Mouse (Mus musculus) midbrain, embryonic 13.5 days (tissue): ENCODE measurements around the gene Mnd1. TPM values are rescaled to one million over a fixed set of nuclear protein-coding genes. Genes with fewer than 3 reads are reported as not detected.

Source experiments
- ATAC-seq: fragments of 200-750 bp; cut with Nextera tagmentation; 2 replicates; pipeline ENCODE4 v1.8.0; 2017; ENCODE audit warnings: mild to moderate bottlenecking, moderate TSS enrichment, moderate library complexity
- H3K27ac ChIP-seq: fragments of 300-500 bp; sonication (generic); 2 replicates; pipeline ENCODE4 v1.5.1; 2015; ENCODE audit warnings: inconsistent platforms, mild to moderate bottlenecking, moderate library complexity
- H3K27me3 ChIP-seq: fragments of 300-500 bp; sonication (generic); 2 replicates; pipeline ENCODE4 v1.6.1; 2015; ENCODE audit warnings: mild to moderate bottlenecking, inconsistent platforms
- H3K36me3 ChIP-seq: fragments of 300-500 bp; sonication (generic); 2 replicates; pipeline ENCODE4 v1.6.1; 2015; ENCODE audit warnings: mild to moderate bottlenecking, inconsistent platforms
- H3K4me1 ChIP-seq: fragments of 300-500 bp; sonication (generic); replicated peaks from 2 replicates; pipeline ENCODE4 v1.6.1; 2015; ENCODE audit warnings: inconsistent platforms
- H3K4me2 ChIP-seq: fragments of 300-500 bp; sonication (generic); replicated peaks from 2 replicates; pipeline ENCODE4 v1.6.1; 2015; ENCODE audit warnings: moderate library complexity, mild to moderate bottlenecking, inconsistent platforms
- H3K4me3 ChIP-seq: fragments of 300-500 bp; sonication (generic); replicated peaks from 2 replicates; pipeline ENCODE4 v1.5.1; 2015; ENCODE audit warnings: mild to moderate bottlenecking, inconsistent platforms
- H3K9ac ChIP-seq: fragments of 300-500 bp; sonication (generic); replicated peaks from 2 replicates; pipeline ENCODE4 v1.6.1; 2015; ENCODE audit warnings: mild to moderate bottlenecking, inconsistent platforms
- H3K9me3 ChIP-seq: fragments of 300-500 bp; sonication (generic); 2 replicates; pipeline ENCODE4 v1.6.1; 2016; ENCODE audit warnings: mild to moderate bottlenecking, inconsistent platforms
- WGBS: fragments of 180-500 bp; shearing (Covaris S2); methylation state at CpG from one replicate; pipeline ENCODE4 v1.1.7; 2015; 5-methylcytosine and 5-hydroxymethylcytosine counted together
- polyA plus RNA-seq: library from polyadenylated mRNA; unstranded; fragments of >200 nt; fragmentation: Nextera tagmentation; extraction: Ambion mirVana; gene quantifications from 2 replicates; pipeline ENCODE4 v1.2.1, GENCODE M21; 2015

The Mnd1 gene
- polyA plus RNA-seq, 1 experiment from 2014 or later: 2.7 TPM

DNA sequence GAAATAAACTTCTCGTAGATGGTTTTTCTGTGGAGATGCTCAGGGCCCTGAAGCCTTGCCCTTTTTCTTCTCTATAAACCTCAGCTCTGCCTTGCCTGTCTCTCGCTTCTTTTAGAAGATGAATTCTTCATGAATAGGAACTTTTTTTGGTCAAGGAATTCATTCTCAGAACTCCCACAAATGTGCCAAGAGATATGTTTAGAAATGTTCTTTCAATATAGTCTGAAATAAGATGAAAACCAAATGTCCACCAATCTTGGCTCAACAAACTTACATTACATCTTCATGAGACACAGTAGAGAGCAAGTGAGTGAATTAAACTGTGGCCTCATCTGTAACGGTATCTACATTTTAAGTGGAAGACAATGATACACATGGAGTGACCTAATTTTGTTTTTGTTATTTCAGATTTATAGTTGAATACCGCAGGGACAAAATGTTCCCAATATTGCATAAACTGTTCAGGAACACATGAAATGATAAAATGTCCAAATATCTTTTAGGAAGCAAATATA lies 74.3 kb downstream of the Mnd1 start:
- no peak overlapping the region for H3K9ac ChIP-seq
- no peaks in the 10 kb centered on the region for H3K36me3 ChIP-seq
- peaks cover 10% of the 10 kb centered on the region; the same call in 1 of the 2 replicates for H3K27me3 ChIP-seq
- H3K4me1 ChIP-seq: peaks cover 7% of the 10 kb centered on the region
- H3K27ac ChIP-seq: no peak overlapping the region
- 94% methylated on average over 4 of the region's 4 CpGs for WGBS
- no peak for ATAC-seq
- H3K4me3 ChIP-seq: no peak overlapping the region
- H3K9me3 ChIP-seq: no peaks in the 10 kb centered on the region
- no peak overlapping the region for H3K4me2 ChIP-seq

DNA sequence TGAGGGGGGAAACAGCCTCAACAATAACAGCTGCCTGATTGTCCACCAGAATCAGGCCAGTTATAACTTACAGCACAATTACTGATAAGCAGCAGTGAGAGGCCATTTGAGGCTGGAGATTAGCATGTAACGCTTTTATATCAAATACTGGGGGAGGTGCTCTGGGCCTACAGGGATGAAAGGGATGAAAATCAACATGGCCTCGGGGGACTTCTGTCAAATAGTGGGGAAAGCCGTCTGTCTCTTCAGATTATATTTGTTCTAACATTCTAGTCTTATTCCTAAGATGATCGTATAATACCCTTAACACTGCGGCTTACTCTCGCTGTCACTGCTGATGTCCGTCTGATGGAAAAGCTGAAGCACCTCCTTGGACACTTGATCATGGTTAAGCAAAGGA lies 75.5 kb downstream of the Mnd1 start:
- no peaks in the 10 kb centered on the region for H3K36me3 ChIP-seq
- peaks cover 9% of the 10 kb centered on the region; the same call in 1 of the 2 replicates for H3K27me3 ChIP-seq
- 47% methylated on average over 7 of the region's 7 CpGs for WGBS
- H3K4me1 ChIP-seq: peaks cover 7% of the 10 kb centered on the region
- H3K4me2 ChIP-seq: no peak overlapping the region
- no peak overlapping the region for H3K9ac ChIP-seq
- no peak overlapping the region for H3K4me3 ChIP-seq
- H3K27ac ChIP-seq: no peak overlapping the region
- ATAC-seq: peak; percentile 73
- no peaks in the 10 kb centered on the region for H3K9me3 ChIP-seq

- no peak for ATAC-seq
Observed at GRCm38 (mm10) chr3:84077505-84077904, 78.1 kb downstream of the Mnd1 start.

DNA sequence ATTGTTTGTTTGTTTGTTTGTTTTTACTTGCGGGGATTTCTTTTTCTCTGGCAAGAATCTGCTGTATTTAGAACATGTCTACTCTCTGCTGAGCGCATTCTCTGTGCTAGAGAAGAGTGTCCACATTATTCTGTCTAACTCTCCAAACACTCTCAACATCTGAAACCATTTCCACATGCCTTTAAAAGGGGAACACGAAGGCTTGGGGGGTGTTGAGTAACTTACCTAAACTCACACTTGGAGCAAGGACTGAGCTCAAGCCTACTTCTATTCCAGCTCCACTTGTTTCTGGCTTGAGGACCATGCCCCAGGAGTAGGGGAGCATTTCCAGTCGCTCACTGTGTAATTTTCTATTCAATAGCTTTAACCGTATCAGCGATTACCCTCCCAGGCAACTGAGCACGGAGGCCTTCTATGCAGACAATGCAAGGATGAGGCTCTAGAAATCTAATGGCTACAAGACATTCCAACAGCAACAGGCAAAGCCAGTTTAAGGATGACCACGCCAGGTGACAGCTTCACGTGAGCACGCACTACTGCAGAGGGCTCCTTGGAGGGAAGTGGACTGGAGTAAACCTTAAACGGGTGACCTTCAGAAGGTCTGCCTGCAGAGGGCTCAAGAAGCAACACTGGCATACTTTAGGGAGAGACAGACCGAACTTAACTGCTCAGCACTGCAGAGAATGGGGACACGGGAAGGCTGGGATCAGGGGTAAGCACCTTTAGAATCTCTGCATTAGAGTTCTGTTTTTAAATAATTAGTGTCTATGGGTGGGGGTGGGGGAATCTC lies 78.8 kb downstream of the Mnd1 start:
- H3K36me3 ChIP-seq: no peaks in the 10 kb centered on the region
- H3K4me3 ChIP-seq: no peak overlapping the region
- H3K4me2 ChIP-seq: no peak overlapping the region
- H3K9ac ChIP-seq: no peak overlapping the region
- no peak for ATAC-seq
- no peaks in the 10 kb centered on the region for H3K27me3 ChIP-seq
- peaks cover 7% of the 10 kb centered on the region for H3K4me1 ChIP-seq
- no peaks in the 10 kb centered on the region for H3K9me3 ChIP-seq
- 73% methylated on average over 13 of the region's 13 CpGs for WGBS
- no peak overlapping the region for H3K27ac ChIP-seq

More at GRCm38 (mm10) chr3:84077505-84077904, 78.1 kb downstream of the Mnd1 start:
- Histone ChIP-seq H3K27ac (no peak overlapping the region), H3K36me3 (no peaks in the 10 kb centered on the region), H3K4me3 (no peak overlapping the region), H3K4me1 (peaks cover 7% of the 10 kb centered on the region), H3K9ac (no peak overlapping the region), H3K27me3 (no peaks in the 10 kb centered on the region), H3K4me2 (no peak overlapping the region), H3K9me3 (no peaks in the 10 kb centered on the region)
- 86% methylated on average over 4 of the region's 4 CpGs for WGBS

DNA sequence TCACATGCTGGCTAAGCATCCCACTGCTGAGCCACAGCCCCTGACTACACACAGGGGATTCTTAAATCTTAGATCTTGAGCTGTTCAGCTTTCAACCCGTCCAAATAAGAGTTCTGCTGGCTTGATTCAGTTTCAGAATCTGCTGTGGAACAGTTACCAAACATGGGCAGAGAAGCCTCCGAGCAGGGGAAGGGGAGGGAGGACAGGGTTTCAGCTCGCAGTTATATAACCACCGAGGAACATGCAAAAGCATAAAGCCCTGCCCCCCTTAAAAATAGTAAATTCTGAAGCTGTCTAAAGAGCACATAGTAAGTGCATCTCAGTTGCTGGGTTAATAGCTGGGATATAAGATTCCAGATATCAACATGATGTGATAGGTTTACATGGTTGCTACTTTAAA lies 80.1 kb downstream of the Mnd1 start:
- WGBS: 87% methylated on average over 4 of the region's 4 CpGs
- Histone ChIP-seq H3K27ac (no peak overlapping the region), H3K36me3 (no peaks in the 10 kb centered on the region), H3K4me3 (no peak overlapping the region), H3K4me2 (no peak overlapping the region), H3K9ac (no peak overlapping the region), H3K27me3 (no peaks in the 10 kb centered on the region), H3K9me3 (no peaks in the 10 kb centered on the region), H3K4me1 (peaks cover 7% of the 10 kb centered on the region)
- no peak for ATAC-seq

GRCm38 (mm10) chr3:84074777-84075176 lies 80.8 kb downstream of the Mnd1 start:
- 89% methylated on average over 2 of the region's 2 CpGs for WGBS

GRCm38 (mm10) chr3:84071641-84072040 lies 83.9 kb downstream of the Mnd1 start:
- Histone ChIP-seq H3K9ac (no peak overlapping the region), H3K36me3 (no peaks in the 10 kb centered on the region), H3K27me3 (no peaks in the 10 kb centered on the region), H3K4me2 (no peak overlapping the region), H3K4me3 (no peak overlapping the region), H3K4me1 (no peaks in the 10 kb centered on the region), H3K9me3 (no peaks in the 10 kb centered on the region), H3K27ac (no peak overlapping the region)
- no peak for ATAC-seq
- WGBS: 21% methylated on average over 2 of the region's 2 CpGs

More at GRCm38 (mm10) chr3:84074777-84075176, 80.8 kb downstream of the Mnd1 start:
- H3K9me3 ChIP-seq: no peaks in the 10 kb centered on the region
- H3K4me1 ChIP-seq: peaks cover 2% of the 10 kb centered on the region
- no peak for ATAC-seq
- no peak overlapping the region for H3K4me3 ChIP-seq
- H3K27ac ChIP-seq: no peak overlapping the region
- H3K27me3 ChIP-seq: no peaks in the 10 kb centered on the region
- H3K4me2 ChIP-seq: no peak overlapping the region
- H3K9ac ChIP-seq: no peak overlapping the region
- H3K36me3 ChIP-seq: no peaks in the 10 kb centered on the region

DNA sequence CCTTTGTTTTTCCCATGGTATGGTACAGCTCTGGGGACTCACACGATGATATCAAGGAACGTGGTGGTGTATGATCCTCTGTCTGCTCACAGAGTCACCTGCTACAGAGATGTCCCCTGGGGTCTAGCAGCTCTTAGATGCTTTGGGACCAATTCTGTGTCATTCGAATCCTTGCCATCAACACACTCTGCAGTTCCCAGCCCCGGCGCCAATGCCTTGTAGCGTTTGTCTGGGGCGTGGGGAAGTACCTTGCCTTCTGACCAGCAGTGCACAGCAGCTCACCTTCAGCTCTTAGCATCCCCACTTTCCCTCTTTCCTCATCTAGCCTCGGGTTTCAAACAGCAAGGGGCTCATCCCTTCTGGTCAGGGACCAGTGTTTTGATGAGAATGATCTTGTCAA lies 84.8 kb downstream of the Mnd1 start:
- H3K9me3 ChIP-seq: no peaks in the 10 kb centered on the region
- H3K9ac ChIP-seq: no peak overlapping the region
- no peak for ATAC-seq
- H3K27ac ChIP-seq: no peak overlapping the region
- no peaks in the 10 kb centered on the region for H3K36me3 ChIP-seq
- H3K4me3 ChIP-seq: no peak overlapping the region
- no peaks in the 10 kb centered on the region for H3K4me1 ChIP-seq
- H3K4me2 ChIP-seq: no peak overlapping the region
- 88% methylated on average over 8 of the region's 8 CpGs for WGBS
- H3K27me3 ChIP-seq: no peaks in the 10 kb centered on the region

GRCm38 (mm10) chr3:84068831-84069709 lies 86.5 kb downstream of the Mnd1 start:
- Histone ChIP-seq H3K4me2 (no peak overlapping the region), H3K9ac (no peak overlapping the region), H3K36me3 (no peaks in the 10 kb centered on the region), H3K9me3 (no peaks in the 10 kb centered on the region), H3K27ac (no peak overlapping the region), H3K27me3 (no peaks in the 10 kb centered on the region), H3K4me3 (no peak overlapping the region), H3K4me1 (no peaks in the 10 kb centered on the region)
- no peak for ATAC-seq
- 84% methylated on average over 13 of the region's 13 CpGs for WGBS

- Histone ChIP-seq H3K27ac (no peak overlapping the region), H3K4me3 (no peak overlapping the region), H3K36me3 (no peaks in the 10 kb centered on the region), H3K27me3 (no peaks in the 10 kb centered on the region), H3K9ac (no peak overlapping the region), H3K4me2 (no peak overlapping the region), H3K9me3 (no peaks in the 10 kb centered on the region), H3K4me1 (0 out of 2 replicates have a peak, but pooled peaks cover 3% of the 10 kb centered on the region)
- 81% methylated on average over 4 of the region's 4 CpGs for WGBS
- ATAC-seq: no peak
Observed at GRCm38 (mm10) chr3:84065825-84066224, 89.8 kb downstream of the Mnd1 start.

GRCm38 (mm10) chr3:84063369-84063914 lies 92.1 kb downstream of the Mnd1 start:
- Histone ChIP-seq H3K36me3 (no peaks in the 10 kb centered on the region), H3K27ac (no peak overlapping the region), H3K27me3 (no peaks in the 10 kb centered on the region), H3K9me3 (no peaks in the 10 kb centered on the region), H3K9ac (no peak overlapping the region), H3K4me3 (no peak overlapping the region), H3K4me1 (0 out of 2 replicates have a peak, but pooled peaks cover 6% of the 10 kb centered on the region), H3K4me2 (no peak overlapping the region)
- 81% methylated on average over 2 of the region's 2 CpGs for WGBS
- no peak for ATAC-seq
